Mouse (Mus musculus) lung, postnatal 0 days (tissue): ENCODE data around the gene Lgalsl.

Source experiments
- CTCF ChIP-seq: IDR thresholded peaks from 2 replicates; pipeline ENCODE4 v1.5.1; 2016; ENCODE audit warnings: antibody characterized with exemption, mild to moderate bottlenecking
- EP300 ChIP-seq: IDR thresholded peaks from 2 replicates; pipeline ENCODE4 v1.6.1; 2016; ENCODE audit warnings: antibody characterized with exemption, mild to moderate bottlenecking, control low read depth

- no peak for TF ChIP-seq CTCF
- no peak for TF ChIP-seq EP300
Observed at GRCm38 (mm10) chr11:20795466-20795865, 35.4 kb downstream of the Lgalsl start.
